Mouse (Mus musculus): ENCODE data around the gene Ptgfrn.

DNA sequence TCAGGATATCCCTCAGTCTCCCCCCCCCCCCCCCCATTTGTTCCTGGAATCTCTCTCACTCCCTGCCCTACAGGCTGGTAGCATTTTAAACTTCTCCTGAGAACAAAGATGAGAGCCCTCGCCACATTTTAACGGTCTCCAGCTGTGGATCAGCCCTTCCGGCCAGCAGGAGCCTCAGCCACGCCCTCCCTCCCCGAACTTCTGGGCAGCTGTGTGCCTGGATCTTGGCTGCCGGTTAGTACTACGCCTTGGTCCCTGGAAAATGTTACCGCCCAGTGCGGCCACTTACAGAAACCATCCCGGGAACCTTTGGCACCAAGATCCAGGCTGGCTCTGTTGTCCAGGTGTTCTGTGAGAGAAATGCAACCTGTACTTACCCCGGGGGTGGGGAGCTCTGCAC lies 20.4 kb upstream of the Ptgfrn start:
- no peak for TF ChIP-seq CTCF (conservative IDR thresholded peaks at IDR 0.05; ENCODE audit: low read length)
- TF ChIP-seq POU5F1 (IDR thresholded peaks at IDR 0.05; ENCODE audit: borderline replicate concordance, low read length) = no peak

All from E14TG2a.4 (cell line).